Mouse (Mus musculus): ENCODE results near the gene Celf2.

DNA sequence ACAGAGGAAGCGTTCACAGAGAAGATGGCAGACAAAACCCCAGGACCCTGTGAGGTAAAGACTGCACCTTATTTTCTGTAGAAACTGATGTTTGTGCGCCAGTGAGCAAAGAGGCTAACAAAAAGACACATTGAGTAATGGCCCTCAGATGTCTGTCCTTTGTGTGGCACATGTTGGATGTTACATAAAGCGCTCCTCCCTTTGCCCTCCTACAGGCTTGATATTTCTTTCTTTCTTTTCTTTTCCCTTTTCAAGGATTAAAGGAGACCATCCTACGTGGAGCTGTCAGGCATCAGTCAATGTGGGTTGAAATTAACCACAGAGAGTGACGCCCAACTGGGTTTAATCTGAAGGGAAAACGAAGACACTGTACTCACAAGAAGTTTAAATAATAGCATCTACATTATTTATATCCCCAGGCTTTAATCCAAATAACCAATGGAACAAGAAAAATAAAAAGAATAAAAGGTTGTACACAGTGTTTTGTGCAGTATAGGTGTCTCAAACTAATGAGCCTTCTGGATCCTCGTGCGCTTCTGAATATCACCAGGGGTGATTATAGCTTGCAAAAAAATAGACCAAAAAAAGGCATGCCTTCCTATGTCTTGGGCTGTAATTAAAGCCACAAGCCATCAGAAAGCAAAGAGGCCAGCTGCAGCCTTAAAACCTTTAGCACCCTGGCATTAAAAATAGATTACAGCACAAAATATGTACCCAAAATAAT is 21.3 kb upstream of the Celf2 start:
- TF ChIP-seq CTCF (IDR thresholded peaks at IDR 0.05; ENCODE audit: control insufficient read depth, insufficient read depth, low read length) (no peak), POLR2A (IDR thresholded peaks at IDR 0.05; ENCODE audit: borderline replicate concordance, control insufficient read depth, low read depth, low read length) (no peak)
